Mouse (Mus musculus) neural tube, embryonic 10.5 days (tissue): ENCODE measurements around the gene Ranbp1.
A peak's percentile ranks its signal among the peaks of the same experiment; 100 is the strongest.

Experiments used
- DNase-seq: peaks from one replicate; pipeline ENCODE4 v3.0.0-alpha.2; 2017; ENCODE audit warnings: low spot score; ENCODE audit errors: extremely low spot score

The Ranbp1 gene

DNA sequence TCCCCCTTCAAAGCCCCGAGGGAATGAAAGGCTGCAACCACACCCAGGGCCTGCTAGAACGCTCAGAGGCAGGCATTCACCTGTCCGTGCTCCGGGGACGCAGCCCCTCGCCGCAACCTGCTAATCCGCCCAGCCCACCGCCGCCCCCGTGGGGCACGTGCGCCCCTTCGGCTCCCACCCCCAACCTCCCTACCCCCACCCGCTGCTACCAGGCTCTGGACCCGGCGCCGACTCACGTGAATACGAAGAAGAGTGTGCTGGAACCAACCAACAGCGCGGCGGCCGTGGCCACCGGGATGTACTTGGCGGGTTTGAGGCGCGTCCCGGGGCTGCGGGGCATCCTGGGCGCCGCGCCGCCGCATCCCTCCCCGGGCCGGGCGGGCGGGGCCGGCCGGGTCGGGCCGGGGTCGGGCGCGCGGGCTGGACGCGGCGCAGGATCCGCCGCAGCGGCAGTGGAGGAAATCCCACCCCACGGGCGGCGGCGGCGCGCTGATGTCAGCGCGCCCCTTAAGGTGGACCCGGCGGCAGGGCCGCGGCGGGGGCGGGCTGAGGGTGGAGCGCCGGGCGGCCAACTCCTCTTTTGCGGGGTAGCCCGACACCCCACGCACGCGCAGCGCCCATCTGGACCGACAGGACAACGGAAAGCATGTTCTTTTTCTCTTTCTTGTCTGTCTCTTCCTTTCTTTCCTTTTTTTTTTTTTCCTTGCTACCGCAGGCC, 13.7 kb downstream of the Ranbp1 start, which contains the start of gene Zdhhc8:
Zdhhc8 (minus strand) TSS at position 466 of the 718 bp plus-strand sequence.
- peak; percentile 67 for DNase-seq

DNA sequence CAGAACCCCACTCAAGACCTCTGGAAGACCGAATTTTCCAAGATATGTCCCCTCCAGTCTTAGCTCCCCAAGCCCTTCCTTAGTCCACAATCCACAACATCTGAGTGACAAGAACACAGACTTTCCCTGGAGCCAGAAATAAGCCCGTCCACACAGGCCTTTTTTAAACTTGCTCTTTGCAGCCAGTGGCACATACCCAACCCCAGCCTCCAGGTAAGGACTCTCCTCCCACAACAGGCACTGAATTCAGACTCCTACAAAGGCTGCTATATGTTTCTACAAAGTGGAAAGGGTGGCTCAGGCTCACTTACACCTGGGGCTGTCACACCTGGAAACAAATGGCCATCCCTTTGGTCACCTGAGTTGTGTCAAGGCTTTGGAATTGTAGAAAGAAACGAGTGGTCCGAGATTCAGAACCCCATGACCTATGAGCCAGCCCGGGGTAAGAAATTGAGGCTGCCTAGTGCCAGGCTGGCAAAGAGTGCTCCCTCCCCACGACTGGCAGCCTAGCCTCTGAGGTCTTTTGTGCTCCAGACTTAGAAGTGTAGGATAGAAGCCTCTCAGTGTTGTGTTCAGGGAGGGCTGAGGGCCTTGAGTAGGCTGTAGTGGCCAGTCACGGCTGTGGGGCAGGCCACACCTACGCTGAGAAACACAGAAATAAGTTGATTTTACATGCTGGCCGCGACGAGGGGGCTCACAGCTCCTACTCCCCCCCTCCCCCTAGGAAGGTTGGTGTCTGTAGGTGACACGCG, 14.4 kb downstream of the Ranbp1 start:
- no peak for DNase-seq

DNA sequence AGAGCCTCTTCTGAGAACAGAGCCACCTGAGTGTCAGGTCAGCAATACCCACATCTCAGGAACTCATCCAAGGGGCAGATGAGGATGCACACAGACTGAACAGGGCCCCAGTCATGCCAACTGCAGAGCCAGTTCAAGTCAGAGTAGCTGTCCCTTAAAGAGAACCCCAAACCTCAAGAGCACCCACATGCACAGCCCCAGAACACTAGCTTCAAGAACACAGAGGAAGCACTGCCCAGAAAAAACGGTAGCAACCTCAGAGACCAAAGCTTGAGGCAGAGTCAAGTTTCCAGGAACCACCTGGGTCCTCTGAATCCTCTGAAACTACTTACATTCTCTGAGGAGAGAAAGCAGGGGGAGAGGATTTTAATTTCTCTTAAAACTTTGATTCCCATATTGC, 15.1 kb downstream of the Ranbp1 start:
- DNase-seq, result no peak

DNA sequence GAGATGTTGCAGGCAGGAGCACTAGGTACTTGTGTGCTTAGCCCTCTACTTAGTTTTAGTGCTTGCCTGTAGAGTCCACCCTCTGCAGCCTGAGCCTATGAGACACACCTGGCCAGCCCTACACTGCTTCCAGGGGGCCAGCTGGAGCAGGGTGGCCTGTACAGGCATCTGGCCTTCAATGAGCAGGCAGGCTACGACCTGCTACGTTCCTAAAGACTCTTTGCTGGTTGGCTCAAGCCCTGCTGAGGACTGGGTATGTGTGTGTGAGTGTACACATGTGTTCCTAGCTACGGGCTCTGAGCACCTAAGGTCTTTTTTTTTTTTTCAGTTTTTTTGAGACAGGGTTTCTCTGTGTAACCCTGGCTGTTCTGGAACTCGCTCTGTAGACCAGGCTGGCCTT, 17.1 kb downstream of the Ranbp1 start:
- no peak for DNase-seq

DNA sequence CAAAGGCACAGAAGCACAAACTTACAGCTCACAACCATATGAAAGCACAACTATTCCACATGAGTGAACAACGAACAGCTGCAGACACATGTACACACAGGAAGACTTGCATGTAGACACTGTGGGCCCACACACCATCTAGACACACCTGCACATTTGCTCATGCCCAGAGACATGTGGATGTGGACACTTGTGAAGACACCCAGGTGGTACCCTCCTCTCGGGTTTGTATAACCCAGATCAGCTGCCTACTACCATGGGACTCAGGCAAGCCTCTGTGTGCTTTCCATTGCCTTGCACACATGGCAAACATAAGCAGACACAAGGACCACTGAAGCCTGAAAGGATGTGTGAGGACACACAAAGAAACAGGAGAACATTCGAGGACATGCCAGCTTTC, 17.5 kb downstream of the Ranbp1 start:
- no peak for DNase-seq

DNA sequence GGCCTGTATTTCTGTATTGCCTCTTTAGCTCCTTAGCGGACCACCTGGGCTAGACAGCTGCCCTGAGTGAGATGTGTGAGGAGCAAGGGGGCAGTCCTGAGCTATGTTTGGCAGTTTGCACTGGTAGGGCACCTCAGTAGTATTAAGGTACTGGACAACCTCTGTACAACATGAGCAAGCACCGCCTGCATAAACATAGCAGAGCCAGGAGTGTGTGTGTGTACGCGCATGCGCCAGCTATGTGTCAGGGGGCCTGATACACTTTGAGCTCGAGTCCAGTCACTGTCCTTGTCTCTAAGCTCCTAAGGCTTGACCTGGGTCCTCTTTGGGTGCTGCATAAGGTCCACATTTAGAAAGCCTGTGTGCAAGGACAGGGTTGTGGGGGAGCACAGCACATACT, 17.9 kb downstream of the Ranbp1 start:
- no peak for DNase-seq

DNA sequence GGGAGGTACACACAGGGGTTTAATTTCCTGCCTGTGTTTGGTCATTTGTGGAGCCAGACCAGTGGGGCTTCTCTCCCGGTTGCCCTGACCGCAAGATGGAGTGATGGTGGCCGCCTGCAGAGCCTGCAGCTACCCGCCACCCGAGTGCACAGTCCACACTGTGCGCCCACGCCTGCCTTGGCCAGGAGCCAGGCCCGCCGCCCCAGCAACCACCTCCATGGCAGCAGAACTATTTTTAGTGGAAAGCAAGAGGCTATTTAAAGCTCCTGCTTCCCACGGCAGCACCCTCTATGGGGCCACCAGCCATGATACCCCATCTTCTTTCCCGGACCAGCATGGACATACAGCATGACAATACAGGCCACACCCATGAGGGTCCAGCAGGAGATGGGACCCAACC, 18.9 kb downstream of the Ranbp1 start:
- DNase-seq, result no peak

DNA sequence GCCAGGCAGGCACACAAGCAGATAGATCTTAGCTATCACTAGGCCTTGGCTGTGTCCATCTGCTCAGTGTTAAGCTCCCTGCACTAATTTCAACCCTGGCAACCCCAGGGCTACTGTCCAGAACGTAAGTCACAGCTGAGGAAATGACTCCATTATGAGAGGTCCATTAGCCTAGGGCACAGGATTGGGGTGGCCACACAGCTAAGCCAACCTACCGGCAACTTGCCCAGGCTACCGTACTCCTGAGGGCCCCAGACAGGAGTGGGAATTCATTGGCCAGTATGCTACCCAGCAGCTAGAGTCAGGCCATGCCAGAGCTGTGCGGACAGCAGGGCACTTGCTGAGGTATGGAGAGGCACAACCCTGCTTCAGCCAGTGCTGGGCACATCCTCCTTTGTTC, 19.7 kb downstream of the Ranbp1 start:
- DNase-seq, result no peak

DNA sequence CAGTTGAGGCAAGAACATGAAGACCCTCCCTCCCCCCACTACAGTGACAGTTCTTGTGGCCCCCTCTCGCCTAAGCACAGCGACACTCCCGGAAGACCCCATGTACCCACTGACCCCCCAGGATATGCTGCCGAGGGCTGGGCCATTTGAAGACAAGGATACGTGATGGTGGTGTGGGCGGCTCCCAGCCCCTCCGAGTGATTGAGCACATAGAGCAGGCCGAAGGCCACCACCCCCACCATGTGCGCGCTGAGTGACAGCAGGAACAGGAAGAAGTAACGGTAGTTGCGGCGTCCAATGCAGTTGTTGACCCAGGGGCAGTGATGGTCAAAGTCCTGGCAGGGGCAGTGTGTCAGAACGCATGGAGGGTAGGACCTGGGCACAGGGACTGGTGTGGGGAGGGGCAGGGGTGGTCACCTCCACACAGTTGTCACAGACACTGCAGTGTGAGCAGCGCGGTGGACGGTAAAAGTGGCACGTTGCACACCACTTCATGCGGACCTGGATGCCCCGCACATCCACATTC, 20.6 kb downstream of the Ranbp1 start:
- no peak for DNase-seq

DNA sequence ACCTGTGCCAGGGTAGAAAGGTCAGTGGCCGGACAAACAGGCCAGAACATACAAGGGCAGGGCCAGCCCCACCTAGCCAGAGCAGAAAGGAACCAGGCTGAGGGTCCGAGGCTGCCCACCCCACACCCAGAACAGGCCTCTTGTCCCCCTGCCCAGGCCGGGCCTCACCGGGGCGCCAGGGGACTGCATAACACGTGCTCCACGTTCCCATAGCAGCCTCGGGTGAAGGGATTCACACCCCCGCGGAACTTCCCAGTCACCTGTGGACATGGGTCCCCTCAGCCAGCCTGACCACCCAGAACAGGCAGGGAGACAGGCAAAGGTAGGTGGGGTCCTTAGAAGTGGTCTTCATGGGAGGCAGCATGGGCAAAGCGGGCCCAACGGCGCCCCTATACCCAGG, 21.3 kb downstream of the Ranbp1 start:
- DNase-seq, result no peak

DNA sequence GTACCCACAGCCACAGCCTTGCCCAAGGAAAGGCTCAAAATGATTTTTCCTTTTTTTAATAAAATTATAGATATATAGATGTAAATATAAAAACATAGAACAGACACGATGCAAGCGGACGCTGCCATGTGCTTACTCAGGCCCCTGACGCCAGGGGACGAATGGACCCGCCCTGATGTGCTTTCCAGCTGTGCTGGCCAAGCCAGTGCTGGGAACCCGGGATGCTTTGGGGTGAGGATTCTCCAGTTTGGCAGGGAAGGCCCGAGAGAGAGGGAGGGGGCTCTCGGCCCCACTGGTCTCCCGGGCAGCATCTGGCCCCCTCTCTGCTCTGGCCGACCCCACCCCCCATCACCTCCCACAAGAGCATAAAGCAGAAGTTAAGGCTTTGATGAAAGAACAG, 26.3 kb downstream of the Ranbp1 start:
- DNase-seq, result no peak

DNA sequence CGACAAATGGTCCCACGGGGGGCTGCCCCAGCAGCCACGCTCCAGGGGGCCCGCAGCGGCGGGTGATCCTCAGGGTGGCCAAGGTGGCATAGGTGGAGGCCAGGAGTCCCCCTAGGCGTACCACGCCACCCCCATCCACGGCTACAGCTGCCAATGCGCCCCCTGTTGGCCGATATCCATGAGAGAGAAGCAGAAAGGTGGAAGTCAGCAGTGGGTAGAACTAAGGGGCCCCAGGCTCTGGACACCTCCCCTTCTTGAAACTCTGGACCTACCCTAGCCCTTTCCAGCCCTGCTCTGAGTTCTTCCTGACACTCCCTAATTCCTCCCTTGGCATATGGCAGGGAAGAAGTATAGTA, 27.0 kb downstream of the Ranbp1 start:
- DNase-seq, result no peak

DNA sequence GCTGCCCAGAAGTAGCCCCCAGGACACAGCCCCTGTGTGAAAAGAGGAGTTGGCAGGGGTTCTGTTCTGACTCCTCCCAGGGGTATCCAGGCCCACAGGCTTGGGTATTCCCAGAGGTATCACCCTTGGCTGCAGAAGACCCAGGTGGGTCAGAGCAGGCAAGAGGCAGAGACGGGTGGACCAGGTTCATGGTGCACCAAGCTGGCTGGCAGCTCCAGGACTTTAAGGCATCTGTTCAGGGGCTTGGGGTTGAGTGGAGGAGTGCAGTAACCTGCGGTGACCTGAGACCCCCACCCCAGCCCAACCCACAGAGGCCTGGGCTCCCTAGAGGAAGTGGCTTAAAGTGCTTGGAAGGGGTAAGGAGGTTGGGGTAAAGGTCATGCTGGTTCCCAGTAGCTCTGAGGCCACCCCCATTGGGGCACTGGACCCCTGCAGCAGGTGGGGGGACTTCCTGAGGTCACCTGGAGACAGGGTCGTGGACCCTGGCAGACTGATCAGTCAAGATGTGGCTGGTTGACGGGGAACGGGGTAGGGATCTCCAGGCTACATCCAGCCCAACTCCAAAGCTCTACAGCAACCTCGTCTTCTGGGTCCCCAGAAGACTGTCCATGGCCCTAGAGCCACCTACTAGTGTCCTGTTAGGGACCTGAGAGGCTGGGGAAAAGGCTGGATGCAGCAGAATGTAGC, 27.5 kb downstream of the Ranbp1 start:
- no peak for DNase-seq

DNA sequence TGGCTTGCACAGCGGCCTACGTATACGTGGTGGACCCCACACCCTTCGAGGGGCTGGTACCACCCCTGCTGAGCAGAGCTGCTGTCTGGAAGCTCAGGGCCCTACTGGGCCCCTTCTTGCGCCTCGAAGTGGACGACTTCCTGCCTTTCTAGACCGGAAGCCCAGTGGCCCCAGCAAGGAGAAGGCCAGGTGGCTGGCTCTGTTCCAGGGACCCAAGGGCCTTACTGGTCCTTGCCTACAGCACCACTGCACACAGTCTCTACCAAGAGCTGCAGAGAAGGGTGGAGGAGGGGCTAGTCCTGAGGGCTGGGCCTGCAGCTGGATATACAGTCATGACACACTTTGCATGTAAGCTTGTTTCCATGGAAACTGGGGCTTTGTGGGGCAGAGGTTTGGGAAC, 28.5 kb downstream of the Ranbp1 start:
- no peak for DNase-seq

DNA sequence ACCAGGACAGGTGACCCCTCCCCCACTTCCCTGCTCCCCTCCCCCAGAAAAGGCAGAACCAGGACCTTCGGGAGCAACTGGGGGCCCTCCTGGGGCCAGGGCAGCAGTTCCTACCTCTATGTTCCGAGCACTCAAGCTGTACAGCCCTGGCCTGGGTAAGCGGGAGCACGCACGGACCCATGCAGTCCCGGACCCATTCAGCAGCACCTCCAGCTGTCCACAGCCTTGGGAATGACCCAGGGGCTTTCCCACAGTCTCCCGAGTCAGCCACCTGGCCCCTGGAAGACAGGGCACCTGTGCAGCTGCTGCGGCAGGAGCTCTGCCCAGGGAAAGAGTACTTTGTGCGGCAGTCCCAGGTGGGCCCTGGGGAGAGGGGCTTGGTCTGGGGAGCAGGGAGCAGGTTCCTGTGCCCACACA, 29.9 kb downstream of the Ranbp1 start:
- no peak for DNase-seq

DNA sequence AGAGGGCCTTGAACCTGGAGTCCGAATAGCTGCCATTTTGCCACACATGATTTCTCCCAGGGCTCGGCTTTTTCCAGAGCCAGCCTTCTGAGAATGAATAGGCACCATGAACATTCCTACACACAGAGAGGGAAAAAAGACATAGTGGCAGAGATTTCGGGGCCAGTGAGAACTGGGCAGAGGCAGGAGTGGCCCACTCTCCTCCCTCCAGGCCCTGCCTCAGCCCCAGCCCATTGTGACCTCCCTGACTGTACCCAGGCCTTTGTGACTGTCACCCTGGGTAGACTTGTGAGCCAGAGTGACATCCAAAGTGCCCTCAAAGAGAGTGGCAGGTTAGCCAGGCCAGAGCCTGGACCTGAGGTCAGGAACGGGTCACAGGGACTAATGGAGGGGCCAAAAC, 31.0 kb downstream of the Ranbp1 start, which contains the start of gene Ccdc188:
Ccdc188 (plus strand) TSS at position 301 of the 400 bp plus-strand sequence.
- no peak for DNase-seq

DNA sequence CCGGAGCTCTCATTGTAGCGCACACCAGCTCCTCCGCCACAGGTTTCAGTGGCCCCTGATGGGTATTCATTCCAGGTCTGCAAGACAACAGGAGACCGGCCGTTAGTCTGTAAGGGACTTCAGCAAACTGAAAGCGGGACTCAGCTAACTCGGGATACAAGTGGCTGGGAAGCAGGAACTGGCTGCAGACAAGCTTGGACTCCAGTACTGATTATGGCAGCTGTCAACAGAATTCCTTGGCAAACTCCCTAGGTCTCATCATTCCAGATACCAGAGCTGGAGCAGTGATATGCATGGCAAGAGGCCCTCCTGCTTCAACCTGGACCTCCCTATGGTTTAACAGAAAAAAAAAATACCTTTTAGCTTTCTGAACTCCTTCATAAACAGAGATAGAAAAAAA, 33.7 kb downstream of the Ranbp1 start:
- no peak for DNase-seq

DNA sequence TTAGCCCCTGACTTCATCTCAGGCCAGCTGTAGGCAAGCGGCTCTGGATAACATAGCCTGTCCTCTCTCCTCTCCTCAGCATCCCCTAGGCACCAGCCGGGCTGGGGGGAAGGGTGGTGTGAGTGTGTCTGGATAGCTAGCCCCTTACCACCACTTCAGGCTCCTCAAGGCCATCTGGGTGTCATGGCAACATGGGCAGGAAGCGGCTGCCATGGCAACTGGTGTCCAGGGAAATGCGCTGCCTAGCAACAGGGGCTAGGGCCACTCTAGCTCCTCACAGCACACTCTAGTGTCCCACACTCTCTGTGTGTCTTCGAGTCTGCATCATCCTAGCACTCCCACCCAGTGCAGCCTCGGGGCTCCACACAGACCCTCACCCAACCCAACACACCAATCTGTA, 34.8 kb downstream of the Ranbp1 start:
- peak; percentile 85 for DNase-seq

DNA sequence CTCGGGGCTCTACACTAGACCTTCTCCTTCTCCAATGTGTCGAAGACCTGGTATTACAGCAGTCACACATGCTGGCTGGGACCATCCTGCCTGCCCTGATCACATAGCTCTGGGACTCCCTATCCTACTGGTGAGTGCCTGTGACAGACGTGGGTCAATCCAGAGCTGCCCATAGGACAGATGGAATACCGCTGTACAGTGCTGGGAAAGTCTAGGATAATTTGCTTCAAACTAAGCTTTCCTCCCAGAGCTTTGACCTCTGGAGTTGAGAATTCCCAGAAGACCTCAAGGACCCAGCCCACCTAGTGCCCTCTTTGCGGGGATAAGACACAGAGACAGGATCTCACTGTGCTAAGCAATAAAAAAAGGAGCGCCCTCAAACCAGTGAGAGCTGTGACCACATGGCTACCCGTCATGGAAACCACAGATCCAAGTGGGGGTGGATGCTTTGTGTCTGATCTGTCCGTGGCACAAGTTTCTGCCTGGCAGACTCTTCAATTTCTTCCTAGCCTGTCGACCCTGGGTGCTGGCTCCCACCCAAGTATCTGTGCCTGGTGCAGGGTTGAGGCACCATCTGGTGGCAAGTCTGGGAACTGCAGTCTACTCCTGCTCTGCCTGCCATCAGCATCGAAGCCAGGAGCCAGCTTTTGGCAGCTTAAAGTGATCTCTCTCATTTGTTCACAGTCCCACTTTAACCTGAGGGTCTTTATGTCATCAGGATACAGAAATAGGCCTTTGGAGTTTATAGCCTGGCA, 36.9 kb downstream of the Ranbp1 start:
- peak; percentile 91 for DNase-seq

DNA sequence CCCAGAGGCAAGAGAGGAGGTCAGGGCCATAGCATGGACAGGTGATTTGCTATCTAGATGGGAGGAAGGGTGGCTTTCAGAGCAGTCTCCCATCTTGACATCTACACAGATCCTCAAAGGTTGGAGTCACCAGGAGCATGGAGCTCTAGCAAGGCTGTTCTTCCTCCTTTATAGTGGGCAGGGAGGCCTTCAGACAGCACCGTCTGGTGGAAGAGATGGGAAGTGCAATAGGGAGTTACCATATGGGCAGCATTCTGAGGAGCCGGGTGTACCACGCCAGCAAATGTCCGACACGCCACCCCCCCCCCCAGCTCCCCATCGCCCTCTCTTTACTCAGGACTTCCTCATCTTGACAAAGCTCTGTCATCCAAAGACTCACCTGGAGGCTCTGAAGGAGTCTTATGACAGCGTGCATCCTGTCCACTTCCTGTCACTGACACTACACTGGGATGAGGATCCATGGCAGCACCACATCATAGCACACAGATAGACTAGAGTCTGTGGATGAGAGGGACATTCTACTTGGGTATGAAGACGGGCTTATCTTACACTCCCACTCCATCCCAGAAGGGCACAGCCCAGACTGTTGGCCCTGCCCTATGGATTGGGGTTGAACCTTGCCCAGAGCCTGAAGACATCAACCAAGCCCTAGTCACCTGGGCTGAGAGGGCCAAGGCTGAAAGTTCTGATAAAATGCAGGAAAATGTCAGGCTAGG, 37.7 kb downstream of the Ranbp1 start:
- peak; percentile 65 for DNase-seq
